Mouse (Mus musculus) heart, postnatal 0 days (tissue): ENCODE measurements around the gene Dusp7. TPM values are rescaled to one million over a fixed set of nuclear protein-coding genes. Genes with fewer than 3 reads are reported as not detected.

Experiments used
- ATAC-seq: fragments of 200-750 bp; cut with Nextera tagmentation; 2 replicates; pipeline ENCODE4 v1.8.0; 2017; ENCODE audit warnings: low read depth, moderate number of reproducible peaks, moderate library complexity; ENCODE audit not compliant: insufficient read depth
- DNase-seq: peaks from one replicate; pipeline ENCODE4 v3.0.0-alpha.2; 2016; ENCODE audit warnings: low spot score
- H3K27ac ChIP-seq: fragments of 300-500 bp; sonication (generic); 2 replicates; pipeline ENCODE4 v1.5.1; 2014; ENCODE audit warnings: low read depth, mild to moderate bottlenecking
- H3K27me3 ChIP-seq: fragments of 300-500 bp; sonication (generic); 2 replicates; pipeline ENCODE4 v1.6.1; 2014; ENCODE audit warnings: low read length, mixed read lengths; ENCODE audit not compliant: control insufficient read depth, insufficient read depth
- H3K36me3 ChIP-seq: fragments of 300-500 bp; sonication (generic); replicated peaks from 2 replicates; pipeline ENCODE4 v1.6.1; 2014; ENCODE audit warnings: low read length, mixed read lengths; ENCODE audit not compliant: control insufficient read depth, insufficient read depth
- H3K4me1 ChIP-seq: fragments of 300-500 bp; sonication (generic); 2 replicates; pipeline ENCODE4 v1.6.1; 2014; ENCODE audit warnings: antibody characterized with exemption; ENCODE audit not compliant: control insufficient read depth, insufficient read depth
- H3K4me2 ChIP-seq: fragments of 300-500 bp; sonication (generic); 2 replicates; pipeline ENCODE4 v1.6.1; 2014; ENCODE audit warnings: low read depth, mild to moderate bottlenecking, low read length, moderate library complexity
- H3K4me3 ChIP-seq: fragments of 300-500 bp; sonication (generic); 2 replicates; pipeline ENCODE4 v1.5.1; 2014; ENCODE audit warnings: low read depth, low read length
- H3K9ac ChIP-seq: fragments of 300-500 bp; sonication (generic); replicated peaks from 2 replicates; pipeline ENCODE4 v1.6.1; 2014; ENCODE audit warnings: low read depth, low read length, mixed read lengths
- H3K9me3 ChIP-seq: fragments of 300-500 bp; sonication (generic); replicated peaks from 2 replicates; pipeline ENCODE4 v1.6.1; 2016; ENCODE audit warnings: low read length; ENCODE audit not compliant: control insufficient read depth
- CTCF ChIP-seq: IDR thresholded peaks from 2 replicates; pipeline ENCODE4 v1.5.1; 2016; ENCODE audit warnings: antibody characterized with exemption, control low read depth, low read depth
- EP300 ChIP-seq: IDR thresholded peaks from 2 replicates; pipeline ENCODE4 v1.6.1; 2016; ENCODE audit warnings: antibody characterized with exemption, low read depth
- WGBS: fragments of 180-500 bp; shearing (Covaris S2); extraction: QIAGEN DNeasy Blood & Tissue Kit; methylation state at CpG from one replicate; pipeline ENCODE4 v1.1.7; 2014; 5-methylcytosine and 5-hydroxymethylcytosine counted together
- polyA plus RNA-seq: library from polyadenylated mRNA; unstranded; fragments of >200 nt; fragmentation: Nextera tagmentation; extraction: Ambion mirVana; gene quantifications from 2 replicates; pipeline ENCODE4 v1.2.1, GENCODE M21; 2015
- total RNA-seq: library from RNA; depleted of rRNA; stranded (reverse); fragments of >200 nt; gene quantifications from 2 replicates; pipeline ENCODE4 v1.2.3, GENCODE M21; 2014; ENCODE audit warnings: low replicate concordance

Dusp7 gene
- total and polyA plus RNA-seq, 2 experiments from 2014 or later, result 10.3 to 47.7 TPM

DNA sequence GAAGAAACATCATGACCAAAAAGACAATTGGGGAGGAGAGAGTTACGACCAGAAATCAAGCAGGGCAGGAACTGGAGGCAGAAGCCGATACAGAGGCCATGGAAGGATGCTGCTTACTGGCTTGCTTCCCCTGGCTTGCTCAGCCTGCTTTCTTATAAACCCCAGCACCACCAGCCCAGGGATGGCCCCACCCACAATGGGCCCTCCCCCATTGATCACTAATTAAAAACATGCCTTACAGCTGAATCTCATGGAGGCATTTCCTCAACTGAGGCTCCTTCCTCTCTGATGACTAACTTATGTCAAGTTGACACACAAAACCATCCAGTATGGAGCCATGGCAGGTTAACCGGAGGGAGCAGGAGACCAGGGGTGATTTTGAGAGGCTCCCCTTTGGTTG is 31.4 kb downstream of the Dusp7 start:
- ATAC-seq (no peak), DNase-seq (no peak)
- TF ChIP-seq CTCF, result no peak
- no peak for TF ChIP-seq EP300
- H3K9me3 ChIP-seq, result no peaks in the 10 kb centered on the region
- H3K4me3 ChIP-seq, result no peak overlapping the region
- H3K9ac ChIP-seq, result no peak overlapping the region
- 81% methylated on average over 3 of the region's 3 CpGs for WGBS
- H3K4me1 ChIP-seq, result peaks cover 22% of the 10 kb centered on the region
- H3K27me3 ChIP-seq, result no peaks in the 10 kb centered on the region
- H3K4me2 ChIP-seq, result no peak overlapping the region
- H3K27ac ChIP-seq, result no peak overlapping the region
- H3K36me3 ChIP-seq, result no peaks in the 10 kb centered on the region

DNA sequence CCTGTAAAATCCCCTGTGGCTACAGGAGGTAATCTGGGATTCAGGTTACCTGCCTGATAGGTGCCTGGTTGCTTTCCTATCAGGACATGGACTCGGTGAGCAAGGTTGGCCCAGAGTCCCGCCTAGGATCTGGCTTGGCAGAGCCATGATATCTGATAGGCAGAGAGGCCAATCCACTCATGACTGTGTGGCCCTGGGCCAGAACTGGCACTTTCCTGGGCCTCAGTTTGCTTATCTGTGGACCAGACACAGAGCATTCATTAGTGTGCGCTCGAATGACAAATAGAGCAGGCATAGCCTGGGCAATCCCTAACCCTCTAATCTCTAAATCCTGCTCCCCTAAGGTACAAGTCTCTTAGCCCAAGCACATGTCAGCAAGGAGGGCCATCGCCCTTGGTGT is 33.7 kb downstream of the Dusp7 start:
- H3K9ac ChIP-seq, result no peak overlapping the region
- peaks cover 44% of the 10 kb centered on the region for H3K4me1 ChIP-seq
- H3K4me2 ChIP-seq, result no peak overlapping the region
- TF ChIP-seq EP300 (no peak), CTCF (no peak)
- DNase-seq (no peak), ATAC-seq (no peak)
- WGBS, result 53% methylated on average over 5 of the region's 5 CpGs
- H3K4me3 ChIP-seq, result no peak overlapping the region
- no peak overlapping the region for H3K27ac ChIP-seq
- no peaks in the 10 kb centered on the region for H3K36me3 ChIP-seq
- no peaks in the 10 kb centered on the region for H3K9me3 ChIP-seq
- no peaks in the 10 kb centered on the region for H3K27me3 ChIP-seq

GRCm38 (mm10) chr9:106402607-106403375 is 34.4 kb downstream of the Dusp7 start:
- peaks cover 45% of the 10 kb centered on the region for H3K4me1 ChIP-seq
- ATAC-seq, result no peak

DNA sequence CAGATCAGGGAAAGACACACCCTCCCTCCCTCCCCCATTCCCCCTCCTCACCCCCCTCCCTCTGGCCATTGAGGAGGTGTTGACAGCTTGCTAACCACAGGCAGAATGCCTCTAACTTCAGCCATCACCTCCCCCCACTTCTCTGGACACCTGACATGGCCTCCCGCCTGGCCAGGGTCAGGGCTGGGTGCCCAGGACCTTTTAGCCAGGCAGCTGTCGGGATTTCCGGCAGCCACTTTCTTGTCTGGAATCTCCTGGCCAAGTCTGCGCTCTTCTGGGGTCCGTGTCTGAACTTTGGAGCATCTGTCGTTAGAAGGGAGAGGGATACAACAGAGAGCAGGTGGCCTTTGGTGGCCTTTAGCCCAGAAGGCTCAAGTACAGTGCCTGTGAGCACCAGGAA is 36.8 kb downstream of the Dusp7 start:
- Histone ChIP-seq H3K4me2 (no peak overlapping the region), H3K36me3 (no peaks in the 10 kb centered on the region), H3K9ac (no peak overlapping the region), H3K4me3 (no peak overlapping the region), H3K9me3 (0 out of 2 replicates have a peak, but pooled peaks cover 3% of the 10 kb centered on the region), H3K4me1 (peaks cover 46% of the 10 kb centered on the region), H3K27ac (peak overlapping the region; percentile 87), H3K27me3 (no peaks in the 10 kb centered on the region)
- ATAC-seq (peak; percentile 89), DNase-seq (peak; percentile 76)
- WGBS, result 14% methylated on average over 6 of the region's 6 CpGs
- TF ChIP-seq EP300 (peak; percentile 59), CTCF (no peak)

More at GRCm38 (mm10) chr9:106402607-106403375, 34.4 kb downstream of the Dusp7 start:
- H3K27ac ChIP-seq, result no peak overlapping the region
- DNase-seq, result no peak
- H3K36me3 ChIP-seq, result no peaks in the 10 kb centered on the region
- no peak overlapping the region for H3K4me3 ChIP-seq
- H3K4me2 ChIP-seq, result no peak overlapping the region
- TF ChIP-seq EP300 (no peak), CTCF (no peak)
- no peak overlapping the region for H3K9ac ChIP-seq
- no peaks in the 10 kb centered on the region for H3K27me3 ChIP-seq
- 68% methylated on average over 16 of the region's 16 CpGs for WGBS
- H3K9me3 ChIP-seq, result no peaks in the 10 kb centered on the region

DNA sequence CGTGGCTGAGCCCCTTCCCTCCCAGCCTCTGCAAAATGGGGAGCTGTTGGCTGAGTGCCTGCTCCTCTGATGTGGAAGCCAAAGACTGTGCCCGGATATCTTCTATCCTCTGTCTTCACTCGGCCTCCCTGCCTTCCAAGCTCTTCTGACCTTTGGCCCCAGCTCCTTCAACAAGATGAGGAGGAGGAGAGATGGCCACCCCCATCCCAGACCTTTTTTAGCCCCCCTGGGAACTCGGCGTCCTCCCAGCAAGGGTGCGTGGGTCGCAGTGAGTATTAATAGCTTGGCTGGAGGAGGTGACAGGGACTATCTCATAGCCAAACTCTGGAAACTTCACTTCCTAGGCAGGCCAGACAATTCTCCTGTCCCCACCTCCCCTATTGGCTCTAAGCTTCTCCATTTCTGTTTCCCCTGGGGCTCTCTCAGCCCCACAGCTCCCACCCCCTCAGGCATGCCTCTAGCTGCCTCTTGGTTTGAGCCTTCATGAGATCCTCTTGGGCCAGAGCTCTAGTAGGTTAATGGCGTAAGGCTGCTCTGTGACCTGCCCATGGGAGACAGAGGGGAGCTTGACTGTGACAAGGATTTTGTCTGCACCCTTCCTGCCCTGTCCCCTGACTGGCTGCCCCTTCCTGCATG is 38.1 kb downstream of the Dusp7 start:
- Histone ChIP-seq H3K9ac (no peak overlapping the region), H3K27me3 (no peaks in the 10 kb centered on the region), H3K4me1 (peaks cover 50% of the 10 kb centered on the region), H3K4me2 (0 out of 2 replicates have a peak overlapping the region, but pooled peaks have one; percentile 1), H3K4me3 (no peak overlapping the region), H3K36me3 (no peaks in the 10 kb centered on the region), H3K9me3 (0 out of 2 replicates have a peak, but pooled peaks cover 3% of the 10 kb centered on the region), H3K27ac (peak overlapping the region; percentile 87)
- ATAC-seq (peak; percentile 28), DNase-seq (peak; percentile 61)
- 15% methylated on average over 8 of the region's 8 CpGs for WGBS
- TF ChIP-seq CTCF (no peak), EP300 (peak; percentile 59; the same call in 1 of the 2 replicates)
